ENCODE assay signal across 35 mouse cellular contexts in genomic region chr19:27759347-27759746, GRCm38 (mm10).
"Had no signal": no experiment of that assay in that cellular context is flagged by ENCODE, and none has a peak within 500 bp of the region (broad histone marks: within the 10 kb centered on the region; RNA-seq: fewer than 3 reads in every experiment).

No protein-coding gene starts in this region.

- H3K4me2 ChIP-seq: heart, embryonic 11.5 days; heart, embryonic 12.5 days; heart, embryonic 13.5 days; heart, embryonic 15.5 days; hindbrain, embryonic 12.5 days; hindbrain, embryonic 13.5 days; hindbrain, embryonic 14.5 days; hindbrain, embryonic 15.5 days; intestine, embryonic 15.5 days; kidney, embryonic 15.5 days had no signal

- DNase-seq: heart, postnatal 10 days; heart, postnatal 14 days; heart, postnatal 36 days; heart, postnatal 4 days; kidney, adult 11 months; kidney, adult 18-20 months; kidney, adult 2 months; kidney, adult 8-10 months; kidney, adult 9 months; kidney, postnatal 10 days; kidney, postnatal 14 days; kidney, postnatal 25 days; kidney, postnatal 36 days; kidney, postnatal 4 days; layer of hippocampus, adult 9-11 months; layer of hippocampus, postnatal 36 days had no signal

- H3K4me3 ChIP-seq: heart, embryonic 10.5 days; heart, embryonic 12.5 days; heart, embryonic 13.5 days; heart, embryonic 15.5 days; hindbrain, embryonic 10.5 days; hindbrain, embryonic 12.5 days; hindbrain, embryonic 13.5 days; hindbrain, embryonic 15.5 days; intestine, embryonic 15.5 days; kidney, embryonic 15.5 days; layer of hippocampus, adult 2 months had no signal

- H3K4me1 ChIP-seq: heart, embryonic 12.5 days; heart, embryonic 15.5 days; hindbrain, embryonic 10.5 days; hindbrain, embryonic 12.5 days; hindbrain, embryonic 13.5 days; hindbrain, embryonic 15.5 days; intestine, embryonic 15.5 days; kidney, embryonic 15.5 days had no signal

- ATAC-seq: hindbrain, embryonic 16.5 days; hindbrain, postnatal 0 days; inflammation-experienced regulatory T-cells, adult 6 months; intestine, embryonic 15.5 days; intestine, embryonic 16.5 days; intestine, postnatal 0 days had no signal

- H3K36me3 ChIP-seq: heart, embryonic 10.5 days; heart, embryonic 12.5 days; heart, embryonic 13.5 days; heart, embryonic 15.5 days; hindbrain, embryonic 15.5 days; intestine, embryonic 15.5 days; kidney, embryonic 15.5 days had no signal

- H3K9ac ChIP-seq: heart, embryonic 12.5 days; heart, embryonic 13.5 days; heart, embryonic 15.5 days; hindbrain, embryonic 12.5 days; hindbrain, embryonic 13.5 days; hindbrain, embryonic 14.5 days; hindbrain, embryonic 15.5 days; intestine, embryonic 15.5 days; kidney, embryonic 15.5 days had no signal

- H3K27me3 ChIP-seq: heart, embryonic 12.5 days; heart, embryonic 13.5 days; heart, embryonic 15.5 days; hindbrain, embryonic 12.5 days; hindbrain, embryonic 13.5 days; hindbrain, embryonic 15.5 days; intestine, embryonic 15.5 days; kidney, embryonic 15.5 days had no signal

- H3K9me3 ChIP-seq: heart, embryonic 10.5 days; heart, embryonic 12.5 days; heart, embryonic 13.5 days; heart, embryonic 15.5 days; hindbrain, embryonic 10.5 days; hindbrain, embryonic 12.5 days; hindbrain, embryonic 13.5 days; hindbrain, embryonic 15.5 days; intestine, embryonic 15.5 days; kidney, embryonic 15.5 days had no signal

- H3K27ac ChIP-seq: heart, embryonic 10.5 days; heart, embryonic 13.5 days; heart, embryonic 15.5 days; hindbrain, embryonic 10.5 days; hindbrain, embryonic 12.5 days; hindbrain, embryonic 13.5 days; hindbrain, embryonic 14.5 days; hindbrain, embryonic 15.5 days; hindbrain, postnatal 0 days; intestine, embryonic 15.5 days; kidney, embryonic 15.5 days; kidney, postnatal 0 days; layer of hippocampus, adult 2 months had no signal
